Mouse (Mus musculus) hindbrain, embryonic 12.5 days (tissue): ENCODE results near the gene Gm10803. TPM values are rescaled to one million over a fixed set of nuclear protein-coding genes. Genes with fewer than 3 reads are reported as not detected.

Source experiments
- ATAC-seq: fragments of 200-750 bp; cut with Nextera tagmentation; 2 replicates; pipeline ENCODE4 v1.8.0; 2017; ENCODE audit warnings: moderate TSS enrichment; ENCODE audit not compliant: low FRiP score
- H3K27ac ChIP-seq: fragments of 300-500 bp; sonication (generic); 2 replicates; pipeline ENCODE4 v1.5.1; 2016; ENCODE audit warnings: mild to moderate bottlenecking
- H3K27me3 ChIP-seq: fragments of 300-500 bp; sonication (generic); 2 replicates; pipeline ENCODE4 v1.6.1; 2016; ENCODE audit warnings: mild to moderate bottlenecking
- H3K36me3 ChIP-seq: fragments of 300-500 bp; sonication (generic); 2 replicates; pipeline ENCODE4 v1.6.1; 2016; ENCODE audit warnings: mild to moderate bottlenecking
- H3K4me1 ChIP-seq: fragments of 300-500 bp; sonication (generic); 2 replicates; pipeline ENCODE4 v1.6.1; 2016
- H3K4me2 ChIP-seq: fragments of 300-500 bp; sonication (generic); replicated peaks from 2 replicates; pipeline ENCODE4 v1.6.1; 2016; ENCODE audit warnings: mild to moderate bottlenecking
- H3K4me3 ChIP-seq: fragments of 300-500 bp; sonication (generic); 2 replicates; pipeline ENCODE4 v1.5.1; 2016; ENCODE audit warnings: mild to moderate bottlenecking
- H3K9ac ChIP-seq: fragments of 300-500 bp; sonication (generic); 2 replicates; pipeline ENCODE4 v1.6.1; 2016; ENCODE audit warnings: mild to moderate bottlenecking, moderate library complexity
- H3K9me3 ChIP-seq: fragments of 300-500 bp; sonication (generic); replicated peaks from 2 replicates; pipeline ENCODE4 v1.6.1; 2016; ENCODE audit warnings: mild to moderate bottlenecking
- WGBS: fragments of 180-500 bp; shearing (Covaris S2); methylation state at CpG from one replicate; pipeline ENCODE4 v1.1.7; 2016; 5-methylcytosine and 5-hydroxymethylcytosine counted together
- polyA plus RNA-seq: library from polyadenylated mRNA; unstranded; fragments of >200 nt; fragmentation: Nextera tagmentation; extraction: Ambion mirVana; gene quantifications from 2 replicates; pipeline ENCODE4 v1.2.1, GENCODE M21; 2016

Gene Gm10803
- polyA plus RNA-seq, 1 experiment from 2014 or later: not detected

DNA sequence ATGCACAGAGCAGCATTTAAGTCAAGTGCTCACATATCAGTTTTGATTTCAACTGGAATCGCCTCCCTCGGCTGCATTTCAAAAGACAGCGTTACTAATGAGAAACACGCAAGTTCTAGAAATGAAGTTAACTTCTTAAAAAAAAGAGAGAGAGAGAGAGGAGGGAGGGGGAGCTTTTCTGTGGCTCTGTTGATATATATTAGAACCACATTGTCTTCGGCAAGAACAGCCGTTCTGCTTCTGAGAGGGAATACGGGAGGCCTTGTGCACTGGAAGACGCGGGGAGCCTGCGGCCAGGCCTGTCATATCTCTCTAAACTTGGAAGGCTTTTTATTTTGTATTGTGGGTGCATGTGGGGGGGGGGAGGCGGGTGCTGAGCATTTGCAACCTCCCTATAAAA, 36.8 kb downstream of the Gm10803 start:
- no peaks in the 10 kb centered on the region for H3K9me3 ChIP-seq
- no peaks in the 10 kb centered on the region for H3K27me3 ChIP-seq
- 83% methylated on average over 11 of the region's 11 CpGs for WGBS
- no peak overlapping the region for H3K4me3 ChIP-seq
- H3K4me2 ChIP-seq: no peak overlapping the region
- no peak overlapping the region for H3K27ac ChIP-seq
- no peak overlapping the region for H3K9ac ChIP-seq
- H3K4me1 ChIP-seq: 0 out of 2 replicates have a peak, but pooled peaks cover 2% of the 10 kb centered on the region
- no peak for ATAC-seq
- H3K36me3 ChIP-seq: no peaks in the 10 kb centered on the region

DNA sequence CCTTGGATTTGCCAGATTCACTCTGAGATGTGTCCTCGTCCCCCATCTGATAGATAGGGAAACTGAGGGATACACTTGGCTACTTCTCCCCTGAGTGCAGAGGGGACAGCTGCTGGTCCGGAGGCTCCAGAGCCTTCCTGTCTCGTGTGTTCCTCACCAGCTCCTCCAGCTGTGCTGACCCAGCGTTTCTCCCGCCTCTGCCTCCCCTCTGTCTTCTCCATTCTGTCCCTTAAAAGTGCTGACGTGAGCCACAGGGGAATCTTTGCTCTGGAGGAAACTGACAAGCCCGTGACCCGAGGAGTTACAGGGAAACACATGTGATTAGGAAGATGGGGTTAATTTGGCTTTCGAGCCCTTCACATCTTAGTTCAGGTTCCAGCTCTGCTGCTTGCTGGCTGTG, 39.4 kb downstream of the Gm10803 start:
- Histone ChIP-seq H3K36me3 (no peaks in the 10 kb centered on the region), H3K4me3 (no peak overlapping the region), H3K4me2 (no peak overlapping the region), H3K27ac (no peak overlapping the region), H3K9ac (no peak overlapping the region), H3K4me1 (0 out of 2 replicates have a peak, but pooled peaks cover 2% of the 10 kb centered on the region), H3K9me3 (no peaks in the 10 kb centered on the region), H3K27me3 (no peaks in the 10 kb centered on the region)
- ATAC-seq: no peak
- 58% methylated on average over 9 of the region's 9 CpGs for WGBS

GRCm38 (mm10) chr2:93604601-93605285, 44.4 kb downstream of the Gm10803 start:
- no peak for ATAC-seq
- Histone ChIP-seq H3K4me2 (no peak overlapping the region), H3K27me3 (no peaks in the 10 kb centered on the region), H3K36me3 (no peaks in the 10 kb centered on the region), H3K4me3 (no peak overlapping the region), H3K27ac (no peak overlapping the region), H3K4me1 (0 out of 2 replicates have a peak, but pooled peaks cover under 1% of the 10 kb centered on the region), H3K9ac (no peak overlapping the region), H3K9me3 (no peaks in the 10 kb centered on the region)
- 86% methylated on average over 6 of the region's 6 CpGs for WGBS

DNA sequence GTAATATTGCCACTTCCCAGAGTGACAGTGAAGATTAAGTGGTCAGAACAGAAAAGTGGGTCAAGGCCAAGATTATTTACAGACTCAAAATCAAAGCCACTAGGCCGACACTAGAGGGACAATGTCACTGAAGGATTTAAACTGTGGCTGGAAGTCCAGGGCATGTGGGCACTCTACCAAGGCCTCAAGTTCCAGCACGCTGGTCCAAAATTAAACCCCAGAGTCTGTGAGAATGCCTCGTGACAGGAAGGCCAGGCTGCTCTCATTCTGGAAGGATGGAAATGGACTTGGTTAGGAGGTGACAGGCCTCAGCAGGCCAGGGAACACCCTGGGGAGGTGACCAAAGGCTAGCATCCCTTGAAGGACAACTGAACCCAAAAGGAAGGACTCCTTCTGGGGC, 48.4 kb downstream of the Gm10803 start:
- no peak overlapping the region for H3K9ac ChIP-seq
- H3K4me1 ChIP-seq: no peaks in the 10 kb centered on the region
- H3K36me3 ChIP-seq: no peaks in the 10 kb centered on the region
- H3K27me3 ChIP-seq: no peaks in the 10 kb centered on the region
- no peak overlapping the region for H3K4me3 ChIP-seq
- no peak overlapping the region for H3K4me2 ChIP-seq
- no peak overlapping the region for H3K27ac ChIP-seq
- H3K9me3 ChIP-seq: no peaks in the 10 kb centered on the region
- 79% methylated on average over 3 of the region's 3 CpGs for WGBS
- no peak for ATAC-seq

GRCm38 (mm10) chr2:93613020-93613419, 52.7 kb downstream of the Gm10803 start:
- no peak for ATAC-seq
- Histone ChIP-seq H3K9ac (no peak overlapping the region), H3K27me3 (peaks cover 3% of the 10 kb centered on the region; the same call in 1 of the 2 replicates), H3K36me3 (no peaks in the 10 kb centered on the region), H3K27ac (no peak overlapping the region), H3K9me3 (no peaks in the 10 kb centered on the region), H3K4me3 (no peak overlapping the region), H3K4me1 (0 out of 2 replicates have a peak, but pooled peaks cover 5% of the 10 kb centered on the region), H3K4me2 (no peak overlapping the region)
- WGBS: 87% methylated on average over 7 of the region's 7 CpGs

Other genes starting within 250 kb of the Gm10803 start
- 34.2 and 39.0 TPM in 2 replicates for gene Tspan18, start 226.1 kb upstream of the Gm10803 start, polyA plus RNA-seq
- gene Cd82, start 97.4 kb upstream of the Gm10803 start, polyA plus RNA-seq: 13.2 and 15.4 TPM in 2 replicates
- gene Alx4, start 81.8 kb downstream of the Gm10803 start, polyA plus RNA-seq: 5.4 and 6.7 TPM in 2 replicates